Mouse (Mus musculus) cortical plate, adult 2 months (tissue): ENCODE data around the gene Rab25. TPM values are rescaled to one million over a fixed set of nuclear protein-coding genes. Genes with fewer than 3 reads are reported as not detected.

Source experiments
- H3K27ac ChIP-seq: fragments of 200-500 bp; 2 replicates; pipeline ENCODE4 v1.5.1; 2012; ENCODE audit warnings: low read length, control low read depth, inconsistent platforms; ENCODE audit not compliant: insufficient read depth
- H3K4me1 ChIP-seq: fragments of 200-500 bp; 2 replicates; pipeline ENCODE4 v1.6.1; 2011; ENCODE audit warnings: low read length; ENCODE audit not compliant: control insufficient read depth, insufficient read depth
- H3K4me3 ChIP-seq: fragments of 200-500 bp; 2 replicates; pipeline ENCODE4 v1.5.1; 2011; ENCODE audit warnings: mild to moderate bottlenecking, low read length, control low read depth; ENCODE audit not compliant: insufficient read depth
- CTCF ChIP-seq: fragments of 200-500 bp; IDR thresholded peaks from 2 replicates; pipeline ENCODE4 v1.5.1; 2011; ENCODE audit warnings: mild to moderate bottlenecking, control low read depth, low read length; ENCODE audit not compliant: insufficient read depth; ENCODE audit errors: extremely low read depth
- POLR2A ChIP-seq: fragments of 200-500 bp; IDR thresholded peaks from 2 replicates; pipeline ENCODE4 v1.6.1; 2011; ENCODE audit warnings: mild to moderate bottlenecking, low read length, control low read depth; ENCODE audit not compliant: insufficient read depth; ENCODE audit errors: extremely low read depth
- polyA plus RNA-seq: library from polyadenylated mRNA; depleted of rRNA; stranded (reverse); fragments of >200 nt; gene quantifications from 2 replicates; pipeline ENCODE4 v1.2.3, GENCODE M21; 2012

Rab25 gene
- polyA plus RNA-seq, 1 experiment, result 0.13 TPM

DNA sequence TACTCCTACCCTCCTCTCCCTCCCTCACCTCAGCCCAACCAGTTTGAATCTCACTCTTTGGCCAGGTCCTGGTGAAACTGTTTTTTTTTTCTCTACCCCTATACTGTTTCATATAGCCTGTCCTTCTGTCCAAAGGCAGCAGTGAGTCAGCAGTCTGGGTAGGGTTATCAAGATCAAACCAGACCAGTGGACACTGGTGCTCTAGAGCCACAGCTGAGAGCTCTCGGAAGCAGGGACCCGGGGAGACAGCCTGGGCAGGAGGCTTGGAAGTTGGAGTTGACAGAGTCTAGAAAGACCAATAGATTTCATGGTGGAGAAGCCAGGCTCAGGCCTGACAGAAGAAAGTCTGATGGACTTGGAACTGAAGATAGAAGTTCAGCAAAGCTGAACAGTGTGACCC is 20.5 kb upstream of the Rab25 start:
- TF ChIP-seq POLR2A, result no peak
- TF ChIP-seq CTCF, result no peak
- H3K4me3 ChIP-seq, result no peak overlapping the region
- H3K4me1 ChIP-seq, result peaks cover 1% of the 10 kb centered on the region; the same call in 1 of the 2 replicates
- no peak overlapping the region for H3K27ac ChIP-seq

DNA sequence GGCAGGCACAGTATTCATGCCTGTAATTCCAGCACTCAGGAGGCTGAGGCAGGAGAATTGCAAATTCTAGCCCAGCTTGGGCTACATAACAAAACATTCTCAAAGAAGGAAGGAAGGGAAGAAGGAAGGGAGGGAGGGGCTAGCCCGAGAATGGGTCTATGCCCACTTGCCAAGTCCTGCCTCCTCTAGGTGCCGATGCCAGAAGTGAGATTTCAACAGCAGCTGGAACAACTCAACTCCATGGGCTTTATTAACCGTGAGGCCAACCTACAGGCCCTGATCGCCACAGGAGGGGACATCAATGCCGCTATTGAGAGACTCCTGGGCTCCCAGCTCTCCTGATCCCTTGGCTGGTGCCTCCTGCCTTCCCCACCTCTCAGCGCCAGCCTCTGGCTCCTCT is 19.8 kb upstream of the Rab25 start:
- Histone ChIP-seq H3K27ac (no peak overlapping the region), H3K4me3 (no peak overlapping the region), H3K4me1 (peaks cover 1% of the 10 kb centered on the region; the same call in 1 of the 2 replicates)
- TF ChIP-seq CTCF, result no peak
- no peak for TF ChIP-seq POLR2A

DNA sequence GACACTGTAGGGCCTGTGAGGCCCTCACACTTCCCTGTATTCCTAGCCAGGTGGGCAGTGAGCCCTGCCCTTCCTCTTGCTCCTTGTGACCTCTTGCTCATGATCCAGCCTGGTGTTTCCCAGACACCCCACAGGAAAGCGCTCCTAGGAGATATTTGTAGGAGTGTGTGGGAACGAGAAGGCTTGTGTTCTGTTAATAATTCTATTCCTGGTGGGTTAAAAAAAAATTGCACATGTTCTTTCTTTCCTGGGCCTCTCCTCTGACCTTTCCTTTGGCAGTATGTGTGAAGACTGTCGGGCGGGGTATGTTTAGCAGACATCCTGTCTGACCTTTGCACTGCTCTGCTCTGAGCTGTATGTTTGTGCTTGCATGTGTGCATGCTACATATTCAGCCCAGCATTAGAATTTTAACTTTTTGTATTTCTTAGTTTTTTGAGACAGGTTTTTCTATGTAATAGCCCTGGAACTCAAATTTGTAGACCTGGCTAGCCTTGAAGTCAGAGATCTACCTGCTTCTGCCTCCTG is 18.5 kb upstream of the Rab25 start:
- no peak overlapping the region for H3K4me3 ChIP-seq
- TF ChIP-seq POLR2A, result no peak
- no peak for TF ChIP-seq CTCF
- H3K4me1 ChIP-seq, result peaks cover 1% of the 10 kb centered on the region; the same call in 1 of the 2 replicates
- no peak overlapping the region for H3K27ac ChIP-seq

DNA sequence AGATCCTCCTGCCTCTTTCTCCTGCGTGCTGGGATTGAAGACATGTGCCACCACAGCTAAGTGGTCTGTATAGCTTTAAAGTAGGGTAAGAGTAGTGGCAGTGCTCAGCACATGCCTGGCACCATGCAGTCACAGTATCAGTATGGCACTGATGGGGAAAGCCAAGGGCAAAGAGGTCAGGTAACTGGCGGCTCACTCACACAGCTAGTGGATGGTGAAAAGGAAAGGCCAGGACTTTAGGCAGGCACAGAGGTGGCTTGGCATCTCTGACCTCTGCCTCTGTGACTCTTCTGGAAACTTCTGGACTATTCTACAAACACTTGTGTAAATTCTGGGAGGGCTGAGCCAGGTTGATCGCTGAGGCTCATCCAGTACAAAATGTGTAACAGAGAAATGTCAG is 18.0 kb upstream of the Rab25 start:
- H3K4me1 ChIP-seq, result peaks cover 1% of the 10 kb centered on the region; the same call in 1 of the 2 replicates
- no peak overlapping the region for H3K27ac ChIP-seq
- H3K4me3 ChIP-seq, result no peak overlapping the region
- TF ChIP-seq POLR2A (no peak), CTCF (no peak)

DNA sequence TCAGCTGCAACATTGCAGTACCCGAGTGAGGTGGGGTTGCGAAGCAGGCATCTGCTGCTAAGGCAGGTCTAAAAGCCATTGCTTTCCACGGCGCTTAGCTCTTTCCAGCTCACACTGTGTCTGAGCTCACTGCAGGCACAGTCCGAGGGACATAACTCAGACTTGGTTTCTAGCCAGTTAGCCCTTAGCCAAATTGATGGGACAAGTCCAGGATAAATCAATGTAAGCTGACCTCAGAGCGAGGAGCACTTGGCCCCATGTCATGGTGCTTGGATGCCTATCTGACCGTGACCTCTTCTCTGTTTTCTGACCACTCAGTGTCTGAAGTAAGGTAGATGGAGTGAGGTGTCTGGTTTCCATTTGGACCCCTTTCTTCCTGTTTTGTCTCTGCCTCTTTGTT is 15.9 kb upstream of the Rab25 start:
- TF ChIP-seq POLR2A (no peak), CTCF (no peak)
- H3K4me1 ChIP-seq, result peaks cover 1% of the 10 kb centered on the region; the same call in 1 of the 2 replicates
- no peak overlapping the region for H3K4me3 ChIP-seq
- H3K27ac ChIP-seq, result no peak overlapping the region

DNA sequence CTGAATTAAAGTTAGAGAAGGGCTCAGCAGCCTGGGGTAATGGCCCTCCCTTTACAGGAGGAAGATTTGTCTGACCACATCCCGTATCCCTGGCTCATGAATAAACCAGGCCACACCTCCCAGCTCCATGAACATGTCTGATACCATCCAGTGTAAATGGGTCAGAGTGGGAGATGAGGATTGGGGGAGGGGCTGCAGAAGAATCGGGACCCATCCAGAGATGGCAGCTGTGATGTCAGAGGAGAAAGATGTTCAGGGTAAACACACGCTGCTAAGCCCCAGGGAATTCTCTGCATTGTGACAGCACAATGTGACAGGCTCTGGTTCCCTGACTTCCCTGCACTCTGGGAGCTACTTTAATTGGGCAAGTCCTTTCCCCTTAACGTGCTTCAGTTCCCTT is 15.3 kb upstream of the Rab25 start:
- no peak for TF ChIP-seq CTCF
- TF ChIP-seq POLR2A, result no peak
- peaks cover 1% of the 10 kb centered on the region; the same call in 1 of the 2 replicates for H3K4me1 ChIP-seq
- no peak overlapping the region for H3K4me3 ChIP-seq
- H3K27ac ChIP-seq, result no peak overlapping the region

DNA sequence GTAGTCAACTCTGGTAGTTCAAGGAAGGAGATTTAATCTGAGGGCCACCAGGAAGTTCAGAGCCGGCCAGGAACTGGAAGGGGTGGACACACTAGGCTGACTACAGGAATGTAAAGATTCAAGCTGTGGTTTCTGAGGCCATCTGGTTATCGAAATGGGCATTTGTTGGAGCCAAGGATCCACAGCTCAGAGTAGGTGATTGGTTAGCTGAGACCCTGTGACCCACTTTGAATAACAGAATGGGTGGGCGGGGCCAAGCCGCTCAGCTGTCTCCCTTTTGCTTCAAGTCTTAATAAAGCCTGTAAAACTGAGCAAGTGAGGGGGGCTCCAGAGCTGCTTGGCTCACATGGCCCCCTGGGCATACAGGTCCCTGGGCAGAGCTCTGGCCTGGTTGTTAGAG is 13.9 kb upstream of the Rab25 start:
- Histone ChIP-seq H3K4me3 (no peak overlapping the region), H3K27ac (no peak overlapping the region), H3K4me1 (peaks cover 1% of the 10 kb centered on the region; the same call in 1 of the 2 replicates)
- no peak for TF ChIP-seq POLR2A

DNA sequence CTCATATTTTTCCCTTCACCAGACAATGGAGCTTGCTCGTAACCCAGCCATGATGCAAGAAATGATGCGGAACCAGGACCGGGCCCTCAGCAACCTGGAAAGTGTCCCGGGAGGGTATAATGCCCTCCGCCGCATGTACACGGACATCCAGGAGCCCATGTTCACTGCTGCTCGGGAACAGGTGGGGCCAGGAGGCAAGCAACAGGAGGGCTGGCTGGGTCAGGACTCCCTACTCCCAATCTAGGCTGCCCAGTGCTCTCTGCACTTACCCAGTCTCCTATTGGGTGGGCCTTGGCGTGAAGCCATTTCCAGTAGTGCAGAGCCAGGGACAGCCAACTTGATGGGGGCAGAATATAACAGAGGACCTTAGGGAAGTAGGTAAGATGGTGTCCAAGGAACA is 11.5 kb upstream of the Rab25 start:
- Histone ChIP-seq H3K4me3 (no peak overlapping the region), H3K27ac (no peak overlapping the region), H3K4me1 (no peaks in the 10 kb centered on the region)
- TF ChIP-seq POLR2A (no peak), CTCF (no peak)

DNA sequence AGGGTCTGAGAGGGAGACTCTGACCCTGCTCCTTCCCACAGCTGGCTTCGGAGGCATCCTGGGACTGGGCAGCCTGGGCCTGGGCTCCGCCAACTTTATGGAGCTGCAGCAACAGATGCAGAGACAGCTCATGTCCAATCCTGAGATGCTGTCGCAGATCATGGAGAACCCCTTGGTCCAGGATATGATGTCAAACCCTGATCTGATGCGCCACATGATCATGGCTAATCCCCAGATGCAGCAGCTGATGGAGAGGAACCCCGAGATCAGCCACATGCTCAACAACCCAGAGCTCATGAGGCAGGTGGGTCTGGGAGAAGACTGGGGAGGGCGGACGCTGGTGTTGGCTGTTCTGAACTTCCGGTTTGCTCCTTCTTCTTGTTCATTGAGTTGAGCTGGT is 8.5 kb upstream of the Rab25 start:
- Histone ChIP-seq H3K4me3 (no peak overlapping the region), H3K4me1 (no peaks in the 10 kb centered on the region), H3K27ac (no peak overlapping the region)
- TF ChIP-seq CTCF (no peak), POLR2A (no peak)

DNA sequence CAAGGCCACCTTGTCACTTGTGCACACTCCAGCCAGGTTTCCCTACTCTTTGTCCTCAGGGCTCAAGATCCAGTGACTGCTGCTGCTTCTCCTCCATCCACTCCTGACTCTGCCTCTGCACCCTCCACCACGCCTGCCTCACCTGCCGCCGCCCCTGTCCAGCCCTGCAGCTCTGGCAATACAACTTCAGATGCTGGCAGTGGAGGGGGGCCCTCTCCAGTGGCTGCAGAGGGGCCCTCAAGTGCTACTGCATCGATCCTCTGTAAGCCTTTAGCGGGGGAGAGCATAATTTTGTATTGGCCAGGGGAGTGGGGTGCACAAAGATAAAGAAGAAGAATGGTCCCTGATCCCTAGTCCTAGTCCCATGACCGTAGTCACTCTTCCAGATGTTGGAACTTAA is 7.6 kb upstream of the Rab25 start:
- Histone ChIP-seq H3K27ac (no peak overlapping the region), H3K4me1 (no peaks in the 10 kb centered on the region; the same call in 1 of the 2 replicates), H3K4me3 (no peak overlapping the region)
- TF ChIP-seq POLR2A, result no peak
- no peak for TF ChIP-seq CTCF
